Mouse (Mus musculus) G1E (cell line): ENCODE measurements at regions not wholly inside any gene's neighbourhood (a gene's known extent, or its start where the extent isn't known, plus 50 kb on each side); places are given as distances from the start of the nearest gene placed in this dataset.

ENCODE experiments used
- CTCF ChIP-seq: IDR thresholded peaks from 2 replicates; pipeline ENCODE4 v1.5.1; 2012; ENCODE audit warnings: low read depth, low read length, inconsistent platforms, mixed read lengths
- GATA2 ChIP-seq: IDR thresholded peaks from 2 replicates; pipeline ENCODE4 v1.6.1; 2012; ENCODE audit warnings: low read depth, low read length, inconsistent platforms, borderline replicate concordance
- POLR2AphosphoS5 ChIP-seq: IDR thresholded peaks from 2 replicates; pipeline ENCODE4 v1.6.1; 2012; ENCODE audit warnings: low read depth, low read length, inconsistent platforms; ENCODE audit not compliant: insufficient replicate concordance
- TAL1 ChIP-seq: conservative IDR thresholded peaks from 2 replicates; pipeline ENCODE4 v1.6.1; 2012; ENCODE audit warnings: low read depth, low read length, inconsistent platforms, mixed read lengths

GRCm38 (mm10) chr19:15649368-15649767 lies 297.8 kb downstream of the Psat1 start:
- no peak for TF ChIP-seq TAL1
- TF ChIP-seq CTCF, result peak; percentile 84
- TF ChIP-seq GATA2, result no peak
- TF ChIP-seq POLR2AphosphoS5, result no peak
